Mouse (Mus musculus): ENCODE results near the gene Tead3.
"Not testable (repeated sequence)": the region's sequence is repeated elsewhere in the genome, so short reads cannot be mapped to it uniquely, and the experiment has no call there.

Gene Tead3

DNA sequence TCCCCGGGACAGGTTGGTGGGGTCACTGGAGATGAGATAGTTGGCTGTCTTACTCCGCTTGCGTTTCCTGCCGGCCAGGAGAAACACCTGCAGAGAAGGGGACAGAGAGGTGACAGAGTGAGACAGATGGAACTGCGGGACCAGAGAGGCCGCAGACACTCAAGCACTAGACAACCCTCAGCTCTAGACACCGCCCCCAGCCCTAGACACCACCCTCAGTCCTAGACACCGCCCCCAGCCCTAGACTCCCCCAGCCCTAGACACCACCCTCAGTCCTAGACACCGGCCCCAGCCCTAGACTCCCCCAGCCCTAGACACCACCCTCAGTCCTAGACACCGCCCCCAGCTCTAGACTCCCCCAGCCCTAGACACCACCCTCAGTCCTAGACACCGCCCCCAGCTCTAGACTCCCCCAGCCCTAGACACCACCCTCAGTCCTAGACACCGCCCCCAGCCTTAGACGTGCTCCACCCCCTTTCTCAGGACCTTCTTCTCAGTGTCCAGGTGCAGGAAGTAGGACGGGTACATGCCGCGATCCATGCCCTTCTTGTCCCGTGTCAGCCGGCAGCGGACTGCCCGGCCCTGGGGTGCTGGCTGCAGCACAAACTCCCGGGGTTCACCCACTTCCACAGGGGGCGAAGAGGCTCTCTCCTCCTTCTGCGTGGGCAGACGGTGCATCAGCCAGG, 8.1 kb upstream of the Tead3 start:
- not testable (repeated sequence) for DNase-seq

DNA sequence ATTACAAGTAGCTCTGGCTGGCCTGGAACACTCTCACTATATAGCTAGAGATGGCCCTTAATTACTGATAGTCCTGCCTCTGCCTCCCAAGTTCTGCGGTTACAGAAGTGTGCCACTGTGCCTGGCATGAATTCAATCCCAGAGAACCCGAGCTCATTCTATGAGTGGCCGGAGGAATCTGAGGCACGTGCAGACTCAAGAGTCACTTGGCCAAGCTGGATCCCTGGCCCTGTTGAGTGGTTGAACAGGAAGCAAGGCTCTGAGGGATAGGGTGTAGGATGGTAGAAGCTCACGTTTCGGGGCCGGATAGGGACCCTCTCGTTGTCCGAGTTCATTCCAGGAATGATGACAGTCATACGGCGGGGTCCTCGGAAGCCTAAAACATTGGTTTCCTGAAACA, 5.3 kb upstream of the Tead3 start:
- DNase-seq, result no peak

DNA sequence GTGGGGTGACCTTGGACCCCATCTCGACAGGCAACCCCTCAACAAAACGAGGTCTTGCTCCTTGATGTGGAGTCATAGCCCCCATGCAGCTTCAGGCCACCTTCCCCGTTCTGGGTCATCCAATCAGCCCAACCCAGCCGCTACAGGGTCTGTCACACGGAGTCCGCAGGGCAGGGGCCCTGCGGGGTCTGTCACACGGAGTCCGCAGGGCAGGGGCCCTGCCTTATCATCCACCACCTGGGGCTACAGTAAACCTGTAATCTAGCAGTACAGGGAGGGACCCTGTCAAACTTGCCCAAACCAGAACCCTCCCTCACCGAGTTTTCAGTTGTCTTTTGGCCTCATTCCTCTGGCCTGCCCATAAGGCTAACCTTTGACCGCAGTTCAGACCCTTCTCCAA, 1.4 kb upstream of the Tead3 start:
- DNase-seq, result no peak

DNA sequence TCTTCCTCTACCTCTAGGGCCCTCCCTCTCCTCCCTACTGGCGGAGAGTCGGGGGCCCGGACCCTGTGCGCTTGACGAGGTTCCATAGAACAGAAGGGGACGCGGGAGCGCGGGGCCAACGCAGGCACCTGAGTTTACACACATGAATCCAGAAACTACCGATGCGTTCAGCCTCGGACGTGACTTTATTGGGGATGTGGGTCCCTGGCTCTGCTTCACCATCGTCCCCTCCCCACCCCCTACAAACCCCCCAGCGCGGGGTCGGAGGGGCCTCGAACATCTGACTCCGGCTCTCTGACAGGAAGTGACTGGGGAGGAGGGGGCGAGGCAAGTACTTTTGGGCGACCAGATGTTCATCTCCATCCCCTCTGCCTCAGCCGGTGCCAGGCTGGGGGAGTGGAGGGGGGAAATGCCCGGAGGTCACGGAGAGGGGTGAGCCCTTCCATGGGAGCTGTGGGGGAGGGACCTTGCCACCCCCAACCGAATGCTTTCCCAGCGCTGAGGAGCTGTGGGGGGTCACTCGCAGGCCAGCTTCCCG, 805 bp upstream of the Tead3 start:
- DNase-seq, result peak; percentile 48

DNA sequence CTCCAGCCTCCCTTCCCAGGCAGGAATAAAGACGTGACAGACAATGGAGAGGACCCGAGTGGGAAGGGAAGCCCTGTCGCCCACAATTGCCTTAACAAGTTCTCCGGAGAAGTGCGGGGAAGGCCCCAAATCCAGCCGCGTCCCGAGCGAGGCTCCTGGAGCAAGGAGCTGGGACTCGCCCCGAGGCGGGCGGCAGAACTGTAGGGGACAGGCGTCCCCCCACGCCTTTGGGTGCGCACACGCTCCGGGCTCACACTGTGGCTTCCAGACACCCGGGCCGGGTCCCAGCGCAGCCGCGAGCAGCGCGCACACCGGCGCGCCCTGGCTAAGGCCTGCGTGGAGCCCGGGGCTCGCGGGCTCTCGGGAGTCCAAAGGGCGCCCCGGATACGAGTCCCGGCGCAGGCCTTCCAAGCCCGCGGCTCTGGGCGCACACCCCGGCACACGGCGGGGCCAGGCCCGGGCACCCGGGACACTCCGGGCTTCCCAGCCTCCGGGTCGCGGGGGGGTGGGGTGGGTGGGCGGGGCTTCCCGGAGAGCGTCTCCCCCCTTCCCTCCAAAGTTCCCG, 634 bp downstream of the Tead3 start:
- DNase-seq, result peak; percentile 76

DNA sequence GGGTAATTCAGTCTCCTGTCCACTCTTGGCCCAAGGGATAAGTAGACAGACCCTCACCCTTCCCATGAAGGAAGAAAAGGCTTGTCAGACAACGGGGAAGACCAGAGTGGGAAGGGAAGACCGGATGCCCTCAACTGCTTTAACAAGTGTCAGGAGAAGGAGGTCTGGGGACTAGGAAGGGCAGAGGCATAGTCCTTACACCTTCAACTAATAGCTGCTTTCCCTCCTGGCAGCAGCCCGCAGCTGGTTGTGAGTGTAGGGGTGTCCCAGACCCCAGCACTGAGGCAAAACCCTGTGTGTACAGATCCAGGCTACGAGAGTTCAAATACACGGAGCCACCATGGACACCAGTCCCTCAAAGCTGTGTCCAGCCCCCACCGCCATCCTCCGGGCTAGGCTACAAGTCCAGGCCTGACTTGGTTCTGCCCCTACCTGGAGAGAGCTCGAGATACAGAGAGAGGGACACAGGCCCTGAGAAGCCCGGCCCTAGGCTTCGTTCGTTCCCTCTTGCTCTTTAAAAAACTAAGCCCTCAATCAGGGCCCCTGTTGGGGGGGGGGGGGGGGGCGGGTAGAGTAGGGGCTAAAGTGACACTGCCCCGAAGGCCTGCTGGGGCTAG, 1.2 kb downstream of the Tead3 start:
- DNase-seq, result no peak

DNA sequence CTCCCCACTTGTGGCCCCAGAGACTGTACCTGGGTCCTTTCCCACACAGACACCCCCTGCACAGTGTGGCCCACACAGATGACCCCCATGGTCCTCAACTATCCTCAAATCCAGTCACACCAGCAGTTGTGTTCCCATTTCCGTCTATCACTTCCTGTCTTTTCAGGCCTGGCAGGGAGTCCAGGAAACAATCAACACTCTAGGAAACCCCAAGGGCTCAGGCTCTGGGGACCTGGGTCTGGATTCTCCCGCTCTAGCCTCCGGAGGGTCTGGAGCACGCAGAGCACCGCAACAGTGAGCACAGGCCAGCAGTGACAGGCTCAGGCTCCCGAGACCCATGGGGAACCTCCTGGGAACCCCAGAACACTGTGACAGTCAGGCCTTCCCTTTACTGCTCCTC, 2.4 kb downstream of the Tead3 start:
- DNase-seq, result no peak

DNA sequence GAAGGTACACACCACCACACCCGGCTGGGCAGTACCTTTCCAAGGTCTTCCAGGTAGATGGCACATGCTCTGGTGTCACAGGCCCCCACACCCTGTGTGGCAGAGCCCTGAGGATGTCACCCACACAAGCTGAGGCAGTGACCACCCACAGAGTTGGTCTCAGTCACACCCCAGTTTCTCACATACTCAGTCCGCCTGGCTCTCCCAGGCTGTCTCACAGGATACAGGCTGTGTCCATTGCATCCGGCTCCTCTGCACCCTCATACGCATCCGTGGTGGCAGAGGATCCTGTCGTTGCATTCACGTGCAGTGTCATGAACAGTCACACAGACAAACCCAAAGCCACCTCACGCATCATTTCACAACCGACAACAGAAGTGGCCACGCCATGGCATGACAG, 3.3 kb downstream of the Tead3 start:
- DNase-seq, result no peak

DNA sequence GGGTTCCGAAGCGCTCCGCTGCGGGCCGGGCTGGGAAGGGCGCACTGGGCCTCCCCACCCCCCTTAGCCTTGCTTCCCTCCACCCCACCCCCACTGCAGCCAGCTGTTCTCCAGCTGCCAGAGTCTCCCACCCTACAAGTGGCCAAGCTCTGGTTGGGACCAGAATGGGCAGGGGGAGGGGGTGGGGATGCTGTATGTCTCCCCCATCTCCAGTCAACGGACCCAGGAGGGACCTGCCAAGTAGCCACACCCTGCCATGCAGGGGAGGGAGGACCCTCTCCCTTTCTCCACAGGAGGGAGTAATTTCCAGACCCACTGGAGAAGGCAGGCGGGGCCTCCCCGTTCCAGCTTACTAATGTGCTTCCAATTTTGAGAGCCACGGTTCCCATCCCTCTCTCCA, 4.7 kb downstream of the Tead3 start:
- no peak for DNase-seq

DNA sequence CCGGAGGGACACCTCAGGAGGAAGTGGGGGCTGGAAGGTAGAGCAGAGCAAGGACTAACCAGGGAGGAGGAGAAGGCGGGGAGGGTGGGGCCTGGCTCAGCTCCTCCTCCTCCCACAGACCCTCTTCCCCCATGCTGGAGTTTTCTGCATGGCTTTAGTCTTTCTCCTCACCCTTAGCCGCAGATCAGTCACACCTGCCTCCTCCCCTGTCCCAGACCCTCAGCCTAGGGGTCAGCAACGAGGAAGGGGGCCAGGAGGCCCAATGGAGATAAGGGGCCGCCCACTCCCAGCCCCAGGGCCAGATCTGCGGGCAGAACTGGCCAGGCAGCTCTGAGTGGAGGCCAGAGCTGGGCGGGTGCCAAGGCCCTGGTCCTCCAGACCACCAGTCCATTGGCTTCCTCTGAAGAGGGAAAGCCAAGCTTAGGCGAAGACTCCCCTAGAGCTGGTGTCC, 5.3 kb downstream of the Tead3 start:
- no peak for DNase-seq

DNA sequence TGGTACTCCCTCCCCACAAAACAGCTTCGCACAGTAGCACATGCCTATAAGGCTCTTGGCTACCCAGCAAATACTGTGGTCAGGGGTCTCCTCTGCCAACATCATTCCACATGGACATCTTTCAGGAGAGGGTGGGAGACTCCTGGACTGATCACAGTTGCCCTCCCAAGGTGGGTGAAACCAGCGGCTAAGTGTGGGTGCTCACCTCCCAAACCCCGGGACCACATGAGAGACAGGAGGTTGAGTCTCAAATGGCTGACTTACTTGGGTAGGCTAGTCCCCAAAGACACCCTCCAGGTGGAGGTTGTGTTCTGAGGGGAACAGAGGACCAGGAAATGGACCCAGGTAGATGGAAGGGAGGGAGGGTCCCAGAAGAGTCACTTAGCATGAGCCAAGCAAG, 5.9 kb downstream of the Tead3 start:
- no peak for DNase-seq

DNA sequence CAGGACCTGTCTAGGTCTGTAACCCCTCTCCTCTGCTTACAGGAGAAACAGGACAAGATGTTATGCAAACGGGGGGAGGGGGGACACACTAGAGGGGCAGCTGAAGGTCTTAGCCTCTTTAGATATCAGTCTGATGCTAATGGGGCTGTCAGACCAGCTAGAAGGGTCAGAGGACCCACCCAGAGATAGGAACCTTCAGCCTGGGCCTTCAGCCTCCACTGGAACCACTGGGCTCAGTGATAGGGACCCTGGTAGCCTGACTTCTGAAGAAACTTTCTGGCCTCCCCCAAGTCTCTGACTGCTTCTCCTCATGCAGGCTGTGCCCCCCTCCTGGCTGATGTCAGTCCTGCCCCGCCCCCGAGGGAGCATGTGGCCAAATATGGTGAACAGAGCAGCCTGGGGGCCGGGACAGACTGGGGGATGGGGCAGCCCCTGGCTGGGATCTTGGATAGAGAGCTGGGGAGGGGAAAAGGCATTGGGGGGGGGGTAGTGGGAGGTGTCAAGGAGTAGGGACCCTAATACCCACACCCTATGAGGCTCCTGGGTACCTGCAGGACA, 6.5 kb downstream of the Tead3 start:
- no peak for DNase-seq

DNA sequence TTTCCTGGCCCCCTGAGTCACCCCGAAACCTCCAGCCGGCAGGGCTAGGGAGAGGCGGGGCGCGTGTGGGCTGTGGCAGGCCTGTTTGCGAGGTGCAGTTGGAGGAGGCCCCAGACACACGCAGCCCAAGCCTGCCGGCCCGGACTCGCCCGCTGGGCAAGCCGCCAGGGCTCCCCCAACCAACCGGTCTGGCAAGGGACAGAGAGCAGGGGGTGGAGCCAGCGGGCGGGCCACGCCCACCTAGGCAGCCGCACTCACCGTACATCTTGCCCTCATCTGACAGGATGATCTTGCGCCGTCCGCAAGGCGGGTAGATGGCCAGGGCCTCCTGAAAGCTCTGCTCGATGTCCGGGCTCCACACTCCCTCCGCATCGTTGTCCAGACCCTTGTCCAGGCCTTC, 9.5 kb downstream of the Tead3 start:
- DNase-seq, result peak; percentile 94

DNA sequence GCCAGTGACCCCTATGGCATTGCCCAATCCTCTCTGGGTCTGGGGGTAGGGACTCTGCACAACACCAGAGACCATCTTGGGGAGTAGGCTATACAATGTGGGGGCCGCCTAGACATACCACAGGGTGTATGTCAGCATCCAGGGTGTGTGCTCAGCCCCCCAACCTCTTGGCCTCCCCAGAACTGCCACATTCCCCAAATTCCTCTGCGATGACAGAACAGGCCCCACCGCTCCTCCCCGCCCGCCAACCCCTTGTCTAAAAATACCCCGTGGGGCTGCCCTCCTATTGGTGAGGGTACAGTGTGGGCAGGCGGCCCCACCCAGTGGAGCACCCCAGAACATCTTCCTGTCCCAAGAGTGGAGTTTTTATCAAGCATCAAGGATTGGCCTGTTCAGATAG, 10.0 kb downstream of the Tead3 start:
- DNase-seq, result no peak

DNA sequence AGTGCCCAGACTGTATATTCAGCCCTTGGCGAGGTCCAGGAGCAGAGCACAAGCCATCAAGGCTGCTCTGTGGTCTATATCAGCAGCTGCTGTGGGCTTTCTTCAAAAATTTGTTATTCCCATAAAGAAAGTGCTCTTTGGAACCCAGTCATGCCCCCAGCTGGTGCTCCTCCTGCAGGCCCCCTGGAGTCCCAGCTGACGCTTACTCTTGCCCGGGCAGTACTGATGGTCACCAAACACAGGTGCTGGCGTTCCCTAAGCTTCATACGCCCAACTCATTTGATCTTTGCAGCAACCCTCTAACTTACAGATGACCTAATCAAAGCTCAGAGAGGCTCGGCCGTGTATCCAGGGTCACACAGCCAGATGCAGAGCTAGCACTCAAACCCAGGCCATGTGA, 13.1 kb downstream of the Tead3 start:
- no peak for DNase-seq

DNA sequence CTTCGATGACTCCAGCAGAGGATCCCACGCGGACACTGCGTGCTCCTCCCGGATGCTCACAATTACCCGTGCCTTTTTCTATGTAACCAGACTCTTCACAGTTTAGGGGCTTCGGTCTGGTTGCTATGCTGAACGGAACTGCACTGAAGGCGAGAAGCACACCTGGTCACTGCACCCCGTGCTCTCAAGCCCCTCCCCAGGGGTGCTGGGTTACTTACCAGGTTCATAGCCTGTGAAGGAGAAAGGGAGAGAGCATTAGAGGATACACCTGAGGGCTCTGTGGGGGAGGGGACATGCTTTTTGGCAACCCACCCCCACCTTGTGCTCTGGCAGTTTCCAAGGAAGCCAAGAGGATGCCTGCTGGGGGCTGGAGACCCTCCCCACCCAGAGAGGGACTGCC, 15.3 kb downstream of the Tead3 start:
- DNase-seq, result peak; percentile 4

DNA sequence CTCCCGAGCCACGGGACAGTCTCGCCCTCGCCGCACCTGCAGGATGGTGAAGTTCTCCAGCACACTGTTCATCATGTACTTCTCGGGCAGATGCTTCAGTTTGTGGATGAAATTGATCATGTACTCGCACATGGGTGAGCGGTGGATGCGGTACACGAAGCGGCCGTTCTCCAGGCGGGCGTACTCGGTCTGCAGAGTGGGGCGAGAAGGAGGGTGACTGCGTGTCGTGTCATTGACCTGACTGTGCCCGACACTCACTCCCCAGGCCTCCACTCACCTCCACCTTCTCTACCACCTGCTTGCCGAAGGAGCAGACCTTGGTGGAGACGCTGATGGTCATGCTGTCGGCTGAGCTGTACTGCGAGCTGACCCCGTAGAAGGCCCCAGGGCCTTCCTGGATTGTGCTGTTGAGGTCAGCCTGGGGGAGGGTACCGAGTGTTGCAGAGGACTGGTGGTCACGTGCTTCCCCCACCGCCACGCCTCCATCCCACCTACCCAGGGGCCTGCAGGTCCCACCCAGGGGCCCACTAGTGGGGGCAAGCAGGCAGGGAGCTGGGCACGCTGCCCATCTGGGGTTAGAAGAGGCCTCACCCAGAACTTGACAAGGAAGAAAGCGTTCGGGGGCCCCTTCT, 17.6 kb downstream of the Tead3 start:
- DNase-seq, result no peak

DNA sequence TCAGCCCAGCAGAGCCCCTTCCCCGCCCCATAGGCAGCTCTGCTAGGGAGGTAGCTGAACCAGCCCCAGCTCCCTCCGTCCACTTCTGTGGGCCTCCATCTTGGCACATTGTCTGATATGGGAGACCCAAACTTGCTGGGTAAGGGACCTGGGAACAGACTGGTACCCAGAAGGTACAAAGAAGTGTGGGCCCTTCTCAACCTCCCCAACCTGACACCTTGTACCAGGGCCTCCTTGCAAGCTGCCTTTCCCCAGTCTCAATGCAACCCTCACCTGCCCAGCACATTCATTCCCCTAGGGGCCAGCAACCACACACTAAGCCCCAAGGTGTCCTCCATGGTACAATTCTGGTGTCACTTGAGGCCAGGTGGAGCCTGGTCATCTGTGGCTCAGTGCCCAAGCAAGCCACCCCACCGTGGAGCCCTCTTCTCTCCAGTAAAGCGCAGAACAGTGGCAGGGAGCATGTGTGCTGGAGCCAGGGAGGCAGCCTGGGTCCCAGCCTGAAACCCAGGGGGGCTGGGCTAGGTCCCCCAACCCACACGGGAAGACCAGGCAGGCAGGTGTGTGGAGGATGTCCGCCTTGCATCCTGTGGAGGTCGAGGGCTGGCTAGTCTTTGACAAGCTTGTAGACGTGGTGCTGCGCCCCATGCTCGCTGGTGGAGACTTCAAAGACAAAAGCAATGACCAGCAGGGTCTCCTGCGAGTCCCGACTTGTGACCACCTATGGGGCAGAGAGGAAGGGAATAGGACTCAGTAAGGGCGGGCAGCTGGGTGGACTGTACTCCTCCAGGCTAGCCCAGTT, 18.3 kb downstream of the Tead3 start:
- DNase-seq, result no peak

DNA sequence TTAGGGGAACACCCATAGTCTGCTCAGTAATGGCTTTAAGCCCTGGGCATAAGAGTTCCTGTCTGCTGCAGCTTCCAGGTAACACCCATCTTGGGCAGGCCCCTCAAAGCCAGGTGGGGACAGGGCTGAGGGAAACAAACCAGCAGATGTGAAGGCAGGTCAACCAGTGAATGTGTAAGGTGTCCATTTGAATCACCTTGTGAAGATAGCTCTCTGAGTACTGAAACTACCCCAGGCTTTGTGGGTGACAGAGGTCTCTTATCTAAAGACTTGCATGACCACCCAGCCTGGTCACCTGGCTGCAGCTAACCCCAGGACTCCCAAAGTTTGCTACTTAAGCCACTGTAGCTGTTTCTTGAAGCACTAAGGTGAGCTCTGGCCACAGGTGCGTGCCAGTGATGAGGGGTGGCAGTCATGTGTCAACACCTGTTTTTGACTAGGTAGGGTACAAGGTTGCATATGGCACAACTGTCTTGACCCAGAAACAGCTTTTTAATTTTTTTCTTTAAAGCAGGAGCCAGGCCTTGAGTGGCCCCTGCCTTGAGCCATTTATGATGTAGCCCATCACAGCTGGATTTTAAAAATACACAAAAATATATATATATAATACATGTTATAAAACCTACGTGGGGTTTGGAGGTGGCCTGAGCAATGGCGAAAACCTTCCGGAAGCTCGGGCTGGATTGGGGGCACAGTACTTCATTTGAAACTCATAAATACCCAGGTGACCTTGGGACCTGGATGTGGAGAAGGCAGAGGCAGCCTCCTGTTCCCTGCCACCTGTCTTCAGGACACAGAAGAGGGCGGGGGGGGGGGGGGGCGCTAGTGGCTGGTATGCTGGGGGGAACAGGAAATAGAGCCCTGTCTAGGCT, 19.1 kb downstream of the Tead3 start:
- no peak for DNase-seq

DNA sequence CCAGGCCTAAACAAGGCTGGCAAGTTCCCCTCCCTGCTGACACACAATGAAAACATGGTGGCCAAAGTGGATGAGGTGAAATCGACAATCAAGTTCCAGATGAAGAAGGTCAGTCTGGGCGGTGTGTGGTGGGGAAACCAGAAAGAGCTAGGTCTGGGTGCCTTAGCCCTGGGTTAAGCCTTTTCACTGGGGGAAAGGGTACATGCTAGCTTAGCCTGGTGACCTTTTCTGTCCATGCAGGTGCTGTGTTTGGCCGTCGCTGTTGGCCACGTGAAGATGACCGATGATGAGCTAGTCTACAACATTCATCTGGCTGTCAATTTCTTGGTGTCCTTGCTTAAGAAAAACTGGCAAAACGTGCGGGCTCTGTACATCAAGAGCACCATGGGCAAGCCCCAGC, 20.0 kb downstream of the Tead3 start:
- not testable (repeated sequence) for DNase-seq

DNA sequence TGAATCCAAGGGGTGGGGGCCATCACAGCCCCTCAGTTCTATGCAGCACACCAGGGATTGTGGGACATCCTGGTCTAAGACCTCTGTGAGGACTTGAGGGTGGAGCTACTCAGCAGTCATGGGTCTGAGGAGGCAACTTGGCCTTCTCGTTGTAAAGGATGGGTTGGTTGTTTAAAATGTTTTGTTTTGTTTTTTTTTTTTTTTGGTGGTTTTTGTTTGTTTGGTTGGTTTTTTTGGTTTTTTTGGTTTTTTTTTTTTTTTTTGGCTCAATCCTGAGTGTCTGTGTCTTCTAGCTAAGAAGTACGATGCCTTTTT, 20.4 kb downstream of the Tead3 start:
- no peak for DNase-seq
